Mouse (Mus musculus) spleen, adult 12 weeks (tissue): Measurements from ENCODE around the gene Galnt17.

Experiments used
- DNase-seq: peaks from one replicate; pipeline ENCODE4 v3.0.0; 2022; ENCODE audit warnings: low spot score

The Galnt17 gene

DNA sequence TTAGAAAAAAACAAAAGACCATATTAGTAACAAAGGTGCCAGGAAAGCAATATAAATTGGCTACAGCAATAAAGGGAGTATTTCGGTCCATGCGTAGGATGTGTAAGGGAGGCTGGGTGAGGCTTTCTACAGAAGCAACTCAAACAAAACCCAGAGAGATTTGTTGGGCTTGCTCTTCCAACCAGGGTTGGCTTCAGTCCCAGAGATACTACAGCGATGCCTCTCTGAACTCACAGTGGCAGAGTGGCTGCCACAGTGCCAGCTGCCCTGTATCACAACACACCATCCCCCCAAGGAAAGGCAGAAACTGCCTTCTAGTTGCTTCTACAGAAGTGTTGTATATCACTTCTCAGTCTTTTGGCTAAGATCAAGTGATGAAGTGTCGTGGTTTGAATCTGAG lies 66.6 kb downstream of the Galnt17 start:
- DNase-seq = no peak

DNA sequence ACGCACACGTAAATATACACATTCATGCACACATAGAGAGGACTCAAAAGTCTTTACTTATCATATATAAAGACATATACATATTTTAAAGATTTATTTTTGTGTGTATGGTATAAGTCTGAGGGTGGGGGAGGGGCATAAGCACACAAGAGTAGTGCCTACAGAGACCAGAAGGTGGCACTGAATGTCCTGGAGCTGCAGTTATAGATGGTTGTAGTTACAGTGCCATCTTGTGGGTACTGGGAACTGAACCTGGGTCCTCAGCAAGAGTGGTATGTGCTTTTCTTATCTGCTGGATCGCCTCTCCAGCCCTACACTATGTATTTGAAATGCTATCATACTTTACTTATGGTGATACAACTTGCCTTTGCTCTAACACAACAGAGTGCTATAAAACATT lies 68.5 kb downstream of the Galnt17 start:
- DNase-seq = no peak

DNA sequence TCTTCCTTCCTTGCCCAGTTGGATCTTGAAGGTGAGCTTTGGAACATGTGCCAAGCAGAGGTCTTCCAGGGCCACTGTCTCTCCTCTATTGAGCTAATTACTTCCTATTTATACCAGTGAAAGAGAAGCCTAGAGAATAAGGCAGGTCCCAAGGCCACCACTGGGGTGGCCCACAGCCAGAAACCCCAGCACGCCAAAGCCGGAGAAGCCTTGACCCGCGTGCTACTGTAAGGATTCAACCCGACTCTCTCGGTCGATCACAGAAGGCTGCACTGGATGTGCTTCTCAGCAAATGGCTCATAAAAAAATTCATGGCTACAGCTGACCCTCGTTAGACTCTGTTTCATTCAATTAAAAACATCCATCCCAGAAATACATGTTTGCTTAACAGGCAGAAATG lies 71.4 kb downstream of the Galnt17 start:
- no peak for DNase-seq

DNA sequence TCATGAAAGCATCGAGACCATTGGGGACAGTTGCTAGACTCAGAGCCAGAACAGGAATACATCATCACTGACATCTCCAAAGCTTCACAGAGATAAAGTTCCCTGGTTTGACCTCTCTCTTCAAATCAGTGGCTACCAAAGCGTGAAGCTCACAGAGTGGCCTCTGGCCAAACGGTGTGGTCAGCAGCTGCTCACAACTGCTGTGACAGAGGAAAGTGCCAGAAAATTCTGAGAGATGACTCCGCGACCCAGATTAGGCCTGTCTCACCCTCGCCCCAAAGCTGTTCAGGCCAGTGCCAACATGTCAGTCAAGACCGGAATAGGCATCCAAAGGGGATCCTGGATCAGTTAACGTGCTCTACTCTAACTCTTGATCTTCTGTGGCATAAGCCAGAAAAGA lies 74.5 kb downstream of the Galnt17 start:
- no peak for DNase-seq

DNA sequence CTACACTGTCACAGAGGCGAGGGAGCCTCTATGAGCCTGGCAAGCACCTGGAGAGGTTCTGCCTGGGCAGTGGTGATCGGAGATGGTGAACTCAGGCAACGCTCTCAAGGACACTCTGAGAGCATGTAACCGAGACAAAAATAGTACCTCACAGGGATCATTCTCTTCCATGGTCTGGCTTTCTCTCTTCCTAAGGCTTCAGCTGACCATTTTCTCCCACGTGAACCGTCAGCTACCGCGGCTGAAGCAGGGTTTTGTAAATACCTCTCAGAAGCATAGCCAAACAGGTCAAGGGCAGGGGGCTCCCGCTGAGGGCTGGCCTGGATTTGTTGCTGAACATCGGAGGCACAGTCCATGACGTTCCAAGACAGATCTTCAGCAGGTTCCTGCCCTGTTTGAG lies 77.2 kb downstream of the Galnt17 start:
- DNase-seq = no peak

DNA sequence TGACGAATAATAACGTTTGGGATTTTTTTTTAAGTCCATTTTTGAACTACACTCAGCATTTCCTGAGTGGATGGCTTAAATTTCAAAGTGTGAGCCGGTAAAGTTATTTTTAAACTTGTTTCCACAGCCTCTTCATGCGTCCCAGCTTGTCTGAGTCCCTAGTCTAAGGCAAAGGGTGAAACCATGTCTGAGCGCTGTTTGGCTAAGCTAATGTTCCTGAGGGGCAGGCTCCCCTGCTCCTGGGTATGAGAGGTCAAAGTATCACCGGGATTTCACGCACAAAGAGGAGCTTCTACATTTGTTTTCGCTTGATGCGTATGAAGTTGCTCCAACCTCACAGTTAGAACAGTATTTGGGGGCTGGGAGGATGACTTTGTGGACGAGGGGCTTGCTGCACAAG lies 78.6 kb downstream of the Galnt17 start:
- no peak for DNase-seq

DNA sequence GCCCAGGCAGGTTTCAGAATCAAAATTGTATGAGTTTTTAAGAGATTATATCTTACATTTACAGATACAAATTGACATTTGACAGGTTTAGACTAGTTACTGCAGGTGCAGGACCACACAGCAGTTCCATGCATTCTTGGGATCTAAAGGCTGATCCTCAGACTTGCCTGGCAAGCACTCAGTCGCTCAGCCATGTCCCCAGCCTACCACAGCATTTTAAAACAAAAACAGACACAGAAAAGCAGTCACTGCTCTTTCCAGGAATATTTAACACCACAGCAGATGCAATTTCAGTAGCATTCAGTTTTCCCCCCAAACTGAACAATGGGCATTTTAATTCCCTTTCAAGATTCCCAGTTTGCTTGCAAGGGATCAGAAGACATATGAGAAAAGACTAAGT lies 84.9 kb downstream of the Galnt17 start:
- no peak for DNase-seq

DNA sequence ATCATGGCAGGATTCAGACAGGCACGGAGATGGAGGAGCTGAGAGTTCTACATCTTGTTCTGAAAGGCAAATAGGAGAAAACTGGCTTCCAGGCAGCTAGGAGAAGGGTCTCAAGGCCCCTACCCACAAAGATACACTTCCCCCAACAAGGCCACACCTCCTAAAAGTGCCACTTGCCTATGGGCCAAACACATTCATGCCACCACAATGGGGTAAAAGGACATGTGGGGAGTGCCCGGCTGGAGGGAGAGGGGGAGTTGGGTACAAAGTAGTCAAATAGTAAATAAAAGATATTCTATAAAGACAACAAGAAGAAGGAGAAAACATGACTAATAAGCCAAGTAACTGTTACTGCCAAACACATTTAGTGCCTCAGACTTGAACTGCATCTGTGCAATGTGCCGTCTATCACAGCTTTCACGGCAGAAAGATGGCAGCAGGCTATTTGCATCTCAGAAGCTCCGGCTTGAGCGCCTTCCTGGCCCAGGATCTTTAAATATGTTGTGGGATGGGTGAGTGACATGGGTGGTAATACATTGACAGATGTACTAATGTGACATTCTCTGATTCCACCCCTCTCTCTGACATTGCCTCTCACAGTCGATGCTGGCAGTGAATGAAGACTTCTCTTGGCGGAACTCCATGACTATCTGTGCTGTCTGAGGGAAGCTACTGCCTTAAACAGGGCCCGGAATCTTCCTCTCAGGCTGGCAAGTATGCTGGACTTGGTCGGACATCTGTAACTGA lies 85.6 kb downstream of the Galnt17 start:
- no peak for DNase-seq

DNA sequence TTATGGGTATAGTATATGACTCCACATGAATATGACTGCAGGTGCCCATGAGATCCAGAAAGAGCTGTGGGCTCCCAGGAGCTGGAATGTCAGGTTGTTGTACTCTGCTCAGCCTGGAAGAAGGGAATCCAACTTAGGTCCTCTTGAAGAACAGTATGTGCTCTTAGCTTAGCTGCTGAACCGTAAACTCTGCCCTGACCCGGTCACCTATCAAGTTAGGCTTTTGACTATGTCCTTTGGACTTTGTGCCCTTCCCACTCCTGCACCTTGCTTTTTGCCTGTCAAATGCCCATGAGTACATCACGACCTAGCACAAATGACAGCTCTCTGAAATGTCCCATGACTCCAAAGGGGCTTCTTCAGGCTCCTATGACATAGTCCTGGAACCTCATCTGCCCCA lies 90.1 kb downstream of the Galnt17 start:
- no peak for DNase-seq

DNA sequence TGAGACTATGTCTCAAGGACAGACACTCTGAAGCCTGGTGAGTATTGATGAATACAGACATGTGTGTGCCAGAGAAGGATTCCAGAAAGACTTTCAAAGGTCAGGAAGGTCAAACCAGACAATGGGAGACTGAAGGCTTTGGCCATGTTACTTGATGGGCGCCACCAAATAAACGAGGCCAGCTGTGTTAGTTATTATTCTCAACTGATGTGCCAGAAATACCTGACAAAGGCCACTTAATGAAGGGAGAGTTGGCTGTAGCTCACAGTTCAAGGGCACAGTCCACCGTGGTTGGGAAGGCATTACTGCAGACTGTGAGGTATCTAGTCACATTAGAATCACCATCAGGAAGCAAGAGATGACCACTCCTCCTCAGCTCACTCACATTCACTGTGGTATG lies 96.7 kb downstream of the Galnt17 start:
- no peak for DNase-seq

DNA sequence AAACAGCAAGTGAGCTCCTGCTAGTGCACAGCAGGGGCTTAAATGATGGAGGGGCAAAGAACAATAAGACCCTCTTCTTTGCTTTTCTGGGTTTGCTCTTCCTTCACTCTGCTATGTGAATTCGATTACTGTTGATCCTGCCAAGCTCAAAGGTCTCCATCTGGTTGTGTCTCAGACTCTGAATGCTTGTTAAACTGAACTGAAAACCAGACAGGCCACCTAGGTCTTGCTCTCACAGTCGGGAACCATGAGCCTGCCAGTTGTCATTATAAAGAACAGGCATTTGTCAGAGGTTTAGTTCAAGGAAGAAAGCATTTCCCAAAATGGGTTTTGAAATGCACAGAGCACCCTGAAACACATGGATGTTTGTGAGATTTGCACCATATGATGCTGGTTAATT lies 107.2 kb downstream of the Galnt17 start:
- no peak for DNase-seq

DNA sequence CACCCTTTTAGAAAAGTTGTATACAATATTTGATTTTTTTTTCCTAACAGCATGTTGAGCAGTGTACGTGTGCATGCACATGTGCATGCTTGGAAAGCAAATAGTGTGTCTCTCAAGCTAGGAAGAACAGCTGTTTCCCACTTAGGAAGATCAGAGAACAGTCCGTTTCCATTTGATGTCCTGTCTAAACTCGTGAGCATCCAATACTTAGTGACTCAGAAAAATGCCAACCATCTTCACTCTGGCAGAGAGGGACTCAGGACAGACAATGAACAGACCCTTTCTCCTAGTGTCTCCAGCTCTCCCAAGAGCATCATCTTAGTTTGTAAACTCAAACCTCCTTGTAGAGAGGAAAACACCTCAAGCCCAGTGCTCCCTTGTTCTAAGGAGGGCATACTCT lies 116.0 kb downstream of the Galnt17 start:
- DNase-seq = no peak

DNA sequence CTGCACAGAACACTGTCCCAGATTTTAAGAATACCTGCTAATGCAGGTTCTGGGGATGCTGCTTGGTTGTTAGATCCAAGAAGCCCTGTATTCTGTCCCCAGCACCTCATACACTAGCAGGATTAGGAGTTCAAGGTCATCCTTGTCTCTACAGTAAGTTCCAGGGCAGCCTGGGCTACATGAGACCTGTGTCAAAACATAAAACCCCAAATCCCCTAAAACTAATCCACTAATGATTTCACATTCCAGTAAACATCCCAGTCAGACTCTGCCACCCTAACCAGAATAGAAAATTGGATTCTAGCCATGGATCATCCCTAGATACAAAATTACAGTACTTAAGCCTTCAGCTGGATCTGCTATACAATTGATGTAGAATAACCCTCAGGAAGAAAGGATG lies 123.7 kb downstream of the Galnt17 start:
- DNase-seq = no peak

DNA sequence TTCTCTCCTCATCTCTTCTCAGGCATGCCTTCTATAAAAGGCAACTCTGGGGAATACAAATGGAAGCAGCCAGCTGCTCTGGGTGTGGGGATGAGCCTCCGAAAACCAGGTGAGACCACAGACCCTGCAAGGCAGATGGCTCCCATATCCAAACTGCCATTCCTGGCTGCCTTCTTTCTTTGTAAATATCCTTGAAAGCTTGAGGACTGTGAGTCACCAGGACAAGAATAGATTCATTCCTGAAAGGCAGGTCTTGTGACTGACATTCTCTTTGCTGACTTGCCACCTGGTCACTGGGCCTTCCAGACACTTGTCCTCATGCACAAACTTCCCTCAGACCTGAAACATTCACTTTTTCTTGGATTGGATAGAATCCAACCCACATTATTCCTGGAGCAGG lies 127.1 kb downstream of the Galnt17 start:
- no peak for DNase-seq

DNA sequence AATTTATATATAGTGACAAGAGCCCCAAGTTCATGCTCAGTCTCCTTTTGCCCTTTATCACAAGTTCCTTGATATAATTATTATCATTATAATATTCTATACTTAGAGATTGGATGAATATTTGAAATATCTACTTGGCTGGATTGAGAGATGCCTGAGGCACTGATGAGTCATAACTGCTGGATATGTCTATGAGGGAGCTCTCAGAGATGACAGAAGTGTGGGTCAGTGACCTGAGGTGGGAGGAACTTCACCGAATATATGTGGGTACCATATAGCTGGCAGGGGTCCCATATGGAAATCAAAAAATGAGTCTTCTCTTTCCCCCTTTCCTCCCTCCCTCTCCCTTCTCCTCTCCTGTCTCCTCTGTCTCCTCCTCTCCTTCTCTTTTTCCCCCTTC lies 127.5 kb downstream of the Galnt17 start:
- no peak for DNase-seq

DNA sequence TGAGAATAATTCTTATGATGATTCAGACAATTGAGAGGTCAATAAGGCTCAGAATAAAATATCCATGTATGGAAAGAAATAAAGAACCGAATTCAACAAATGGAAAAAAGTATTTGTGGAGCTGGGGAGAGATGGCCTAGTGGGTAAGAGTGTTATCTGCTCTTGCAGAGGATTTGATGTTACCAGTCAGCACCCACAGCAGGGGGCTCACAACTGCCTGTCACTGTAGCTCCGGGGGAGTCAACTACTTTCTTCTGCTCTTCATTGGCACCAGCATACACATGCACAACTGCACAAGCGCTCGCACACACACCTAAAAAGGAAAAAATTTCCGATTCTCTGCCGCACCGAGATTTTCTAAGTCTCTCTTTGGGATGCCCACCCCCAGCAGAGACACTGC lies 130.4 kb downstream of the Galnt17 start:
- no peak for DNase-seq

DNA sequence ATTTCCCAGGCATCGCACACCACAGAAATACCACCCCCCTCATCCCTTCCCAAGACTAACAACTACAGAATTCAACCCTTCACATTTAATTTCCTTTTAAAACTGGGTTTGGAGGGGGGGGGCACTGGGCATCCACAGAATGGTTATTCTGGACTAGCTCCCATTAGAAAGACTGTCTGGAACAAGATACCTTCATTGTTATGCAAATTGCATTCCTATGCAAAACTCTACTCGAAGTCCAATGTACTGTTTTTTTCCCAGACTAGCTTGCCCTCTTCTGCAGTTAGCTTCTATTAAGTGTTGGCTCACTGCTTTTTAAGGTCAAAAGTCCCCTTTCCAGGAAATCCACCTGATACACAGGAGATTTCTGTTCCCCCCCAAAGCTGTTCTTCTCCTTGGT lies 131.1 kb downstream of the Galnt17 start:
- DNase-seq = no peak

DNA sequence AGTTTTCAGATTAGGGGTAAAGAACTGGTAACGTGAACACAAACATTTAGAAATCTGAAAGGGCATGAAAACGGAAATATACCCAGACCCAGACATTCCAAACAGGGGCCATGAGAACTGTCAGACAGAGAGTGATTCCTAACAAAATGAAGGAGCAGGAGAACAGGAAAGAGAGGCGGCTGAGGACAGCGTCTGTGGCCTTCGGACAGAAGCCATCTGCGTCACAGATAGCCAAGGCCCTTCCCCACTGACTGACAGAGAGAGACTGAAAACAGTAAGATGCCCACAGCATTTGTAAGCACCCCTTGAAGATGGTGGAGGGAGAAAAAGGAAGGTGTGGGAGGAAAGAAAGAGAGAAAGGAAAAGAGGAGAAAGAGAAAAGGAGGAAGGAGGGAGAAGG lies 139.1 kb downstream of the Galnt17 start:
- DNase-seq = no peak

DNA sequence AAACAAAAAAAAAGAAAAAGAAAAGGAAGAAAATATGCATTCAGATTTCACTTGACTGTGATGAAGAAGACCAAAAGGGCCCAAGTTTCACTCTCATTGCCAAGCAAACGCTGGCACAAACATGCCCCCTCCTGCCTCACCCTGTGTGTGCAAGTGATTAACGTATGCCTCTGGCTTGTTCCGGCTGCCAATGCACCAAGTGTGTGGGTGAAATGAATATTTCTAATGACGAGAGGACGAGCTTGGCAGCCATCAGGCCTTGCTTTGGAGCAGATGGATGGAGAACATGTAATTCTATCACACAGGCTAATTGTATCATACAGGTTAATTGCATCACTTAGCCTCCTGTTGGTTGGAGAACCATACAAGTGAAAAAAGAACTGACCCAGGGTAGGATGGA lies 140.9 kb downstream of the Galnt17 start:
- no peak for DNase-seq

DNA sequence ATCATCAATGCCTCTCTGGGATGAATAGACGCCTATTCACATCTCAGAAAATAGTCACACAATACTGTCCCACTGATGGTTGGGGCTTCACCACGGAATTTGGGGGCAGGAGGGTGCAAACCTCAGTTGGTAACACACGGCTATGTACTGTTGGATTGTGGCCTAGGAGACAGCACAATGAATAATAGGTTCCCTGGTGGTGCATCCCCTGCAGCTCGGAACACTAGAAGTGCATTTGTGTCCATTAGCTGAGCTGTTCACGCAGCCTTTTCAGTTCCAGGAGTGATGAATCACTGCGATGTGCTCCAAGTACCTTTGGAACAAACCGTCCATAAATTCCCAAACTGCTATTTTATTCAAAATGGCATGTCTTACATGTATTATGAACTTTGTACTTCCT lies 142.6 kb downstream of the Galnt17 start:
- DNase-seq = no peak

DNA sequence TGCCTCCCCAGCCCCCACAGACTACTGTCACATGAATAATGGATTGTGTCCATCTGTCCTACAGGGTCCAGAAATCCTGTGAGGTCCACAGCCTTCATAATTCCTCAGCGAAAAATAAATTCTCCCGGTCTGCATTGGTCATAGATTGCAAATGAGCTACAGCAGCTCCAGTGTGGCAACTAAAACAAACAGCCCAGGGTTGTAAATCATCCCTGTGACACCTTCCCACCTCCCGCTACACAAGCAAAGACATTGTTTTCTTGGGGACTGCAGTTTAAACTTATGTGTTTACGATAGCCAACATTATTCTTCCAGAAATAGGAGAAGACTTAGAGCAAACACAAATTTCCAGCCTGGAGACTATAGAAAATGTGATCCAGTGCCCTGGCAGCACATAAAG lies 150.4 kb downstream of the Galnt17 start:
- DNase-seq = no peak

DNA sequence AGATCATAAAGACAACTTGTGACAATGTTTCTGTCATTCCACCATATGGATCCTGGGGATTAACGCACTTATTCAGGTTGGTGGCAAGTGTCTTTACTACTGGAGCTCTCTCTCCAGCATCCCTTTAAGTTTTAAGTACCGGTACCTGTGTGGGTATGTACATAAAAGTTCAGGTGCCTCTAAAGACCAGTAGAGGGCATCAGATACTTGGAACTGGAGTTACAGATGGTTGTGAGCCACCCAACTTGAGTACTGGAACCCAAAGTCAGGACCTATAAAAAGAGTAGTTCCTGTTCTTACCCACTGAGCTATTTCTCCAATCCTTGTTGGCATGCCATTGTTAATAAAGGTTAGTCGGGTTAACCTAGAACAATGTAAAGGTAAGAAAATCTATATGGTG lies 152.0 kb downstream of the Galnt17 start:
- DNase-seq = no peak

DNA sequence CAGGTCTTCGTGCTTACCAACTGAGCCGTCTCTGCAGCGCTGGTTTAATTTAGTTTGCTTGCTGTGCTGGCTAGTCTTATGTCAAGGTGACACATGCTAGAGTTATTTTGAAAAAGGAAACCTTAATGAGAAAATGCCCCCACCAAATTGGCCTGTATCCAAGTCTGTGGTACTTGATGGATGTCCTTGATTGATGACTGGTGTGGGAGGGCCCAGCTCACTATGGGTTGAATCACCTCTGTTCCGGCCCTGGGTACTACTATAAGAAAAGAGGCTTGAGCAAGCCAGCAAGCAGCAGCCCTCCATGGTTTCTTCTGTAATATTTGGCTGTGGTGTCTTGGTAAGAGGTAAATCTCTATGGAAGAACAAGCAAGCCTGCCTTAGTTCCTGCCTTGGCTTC lies 165.7 kb downstream of the Galnt17 start:
- DNase-seq = no peak

DNA sequence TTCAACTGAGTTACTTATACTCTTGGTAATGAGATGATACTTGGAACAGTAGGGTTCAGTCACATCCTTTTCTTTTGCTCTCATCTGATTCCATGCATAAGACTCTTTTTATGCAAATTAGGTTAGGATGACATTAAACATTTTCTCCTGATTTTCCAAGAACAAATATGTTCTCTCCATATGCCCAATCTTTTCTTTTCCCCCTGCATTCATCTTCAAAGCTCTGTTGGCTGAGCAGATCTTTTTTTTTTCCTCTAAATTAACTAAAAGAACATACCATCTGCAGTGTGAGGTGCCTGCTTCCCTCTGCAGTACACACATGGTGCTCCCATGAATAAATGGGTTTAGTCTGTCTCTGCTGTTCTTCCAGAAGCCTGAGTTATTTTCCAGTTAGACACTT lies 173.5 kb downstream of the Galnt17 start:
- no peak for DNase-seq
